Mouse (Mus musculus) erythroblast, embryonic 14.5 days (primary cell): ENCODE results near the gene Clk2. TPM values are rescaled to one million over a fixed set of nuclear protein-coding genes. Genes with fewer than 3 reads are reported as not detected.
A peak's percentile ranks its signal among the peaks of the same experiment; 100 is the strongest.

Experiments used
- H3K27me3 ChIP-seq: 2 replicates; pipeline ENCODE4 v1.6.1; 2012; ENCODE audit warnings: inconsistent platforms; ENCODE audit not compliant: control insufficient read depth
- H3K36me3 ChIP-seq: 2 replicates; pipeline ENCODE4 v1.6.1; 2012; ENCODE audit warnings: mild to moderate bottlenecking, inconsistent platforms; ENCODE audit not compliant: control insufficient read depth
- H3K4me1 ChIP-seq: 2 replicates; pipeline ENCODE4 v1.6.1; 2012; ENCODE audit warnings: inconsistent platforms; ENCODE audit not compliant: control insufficient read depth
- H3K4me3 ChIP-seq: replicated peaks from 2 replicates; pipeline ENCODE3; 2012; ENCODE audit warnings: moderate library complexity, mild to moderate bottlenecking, inconsistent platforms
- H3K9me3 ChIP-seq: 2 replicates; pipeline ENCODE4 v1.6.1; 2012; ENCODE audit warnings: low read length, inconsistent platforms, mixed read lengths; ENCODE audit not compliant: control insufficient read depth
- GATA1 ChIP-seq: IDR thresholded peaks from 2 replicates; pipeline ENCODE4 v1.6.1; 2012; ENCODE audit warnings: low read length, inconsistent platforms, mixed read lengths
- TAL1 ChIP-seq: IDR thresholded peaks from 3 replicates; pipeline ENCODE4 v1.6.1; 2012; ENCODE audit warnings: low read length, inconsistent platforms, mixed read lengths
- polyA plus RNA-seq: library from polyadenylated mRNA; stranded (reverse); fragments of >175 nt; gene quantifications from 2 replicates; pipeline ENCODE4 v1.2.3, GENCODE M21; 2012

Clk2 gene
- polyA plus RNA-seq, 1 experiment: 2.4 TPM

GRCm38 (mm10) chr3:89166945-89167344 is 2.4 kb downstream of the Clk2 start:
- H3K4me3 ChIP-seq: no peak overlapping the region
- peaks cover 40% of the 10 kb centered on the region for H3K4me1 ChIP-seq
- H3K36me3 ChIP-seq: peaks cover 56% of the 10 kb centered on the region
- H3K27me3 ChIP-seq: no peaks in the 10 kb centered on the region
- no peaks in the 10 kb centered on the region for H3K9me3 ChIP-seq
- TF ChIP-seq GATA1: no peak
- no peak for TF ChIP-seq TAL1

- peaks cover 85% of the 10 kb centered on the region for H3K36me3 ChIP-seq
- TF ChIP-seq TAL1 (no peak), GATA1 (no peak)
- no peaks in the 10 kb centered on the region for H3K9me3 ChIP-seq
- peaks cover 33% of the 10 kb centered on the region for H3K4me1 ChIP-seq
- H3K27me3 ChIP-seq: no peaks in the 10 kb centered on the region
- no peak overlapping the region for H3K4me3 ChIP-seq
Observed at GRCm38 (mm10) chr3:89174844-89175243, 10.2 kb downstream of the Clk2 start.

- TF ChIP-seq GATA1 (no peak), TAL1 (no peak)
- H3K36me3 ChIP-seq: peaks cover 85% of the 10 kb centered on the region
- peaks cover 34% of the 10 kb centered on the region for H3K4me1 ChIP-seq
- no peaks in the 10 kb centered on the region for H3K27me3 ChIP-seq
- H3K9me3 ChIP-seq: no peaks in the 10 kb centered on the region
- H3K4me3 ChIP-seq: no peak overlapping the region
Observed at GRCm38 (mm10) chr3:89175544-89175943, 10.9 kb downstream of the Clk2 start.

DNA sequence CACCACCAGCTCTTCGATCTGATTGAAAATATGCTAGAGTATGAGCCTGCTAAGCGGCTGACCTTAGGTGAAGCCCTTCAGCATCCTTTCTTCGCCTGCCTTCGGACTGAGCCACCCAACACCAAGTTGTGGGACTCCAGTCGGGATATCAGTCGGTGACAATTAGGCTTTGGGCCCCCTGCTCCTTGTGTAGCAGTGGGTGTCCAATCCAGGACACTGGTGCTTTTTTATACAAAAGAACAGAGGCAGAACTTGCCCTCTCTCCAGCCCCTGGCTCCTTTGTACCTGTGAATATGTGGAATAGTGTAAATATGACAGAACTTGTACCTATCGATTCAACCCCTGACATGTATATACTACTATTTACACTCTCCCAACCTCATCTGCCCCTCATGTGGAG is 11.8 kb downstream of the Clk2 start:
- Histone ChIP-seq H3K27me3 (no peaks in the 10 kb centered on the region), H3K4me1 (peaks cover 35% of the 10 kb centered on the region), H3K4me3 (peak overlapping the region; percentile 69), H3K9me3 (no peaks in the 10 kb centered on the region), H3K36me3 (peaks cover 85% of the 10 kb centered on the region)
- TF ChIP-seq TAL1 (no peak), GATA1 (no peak)

GRCm38 (mm10) chr3:89177242-89178106 is 12.9 kb downstream of the Clk2 start, which contains the start of gene Scamp3:
Gene Scamp3 (plus strand): TSS chr3:89177473.
- peaks cover 86% of the 10 kb centered on the region for H3K36me3 ChIP-seq
- H3K4me1 ChIP-seq: peaks cover 44% of the 10 kb centered on the region
- TF ChIP-seq GATA1: no peak
- no peak for TF ChIP-seq TAL1
- peak within 1 kb of the TSS; percentile 69 for H3K4me3 ChIP-seq
- H3K9me3 ChIP-seq: no peaks in the 10 kb centered on the region
- H3K27me3 ChIP-seq: no peaks in the 10 kb centered on the region

DNA sequence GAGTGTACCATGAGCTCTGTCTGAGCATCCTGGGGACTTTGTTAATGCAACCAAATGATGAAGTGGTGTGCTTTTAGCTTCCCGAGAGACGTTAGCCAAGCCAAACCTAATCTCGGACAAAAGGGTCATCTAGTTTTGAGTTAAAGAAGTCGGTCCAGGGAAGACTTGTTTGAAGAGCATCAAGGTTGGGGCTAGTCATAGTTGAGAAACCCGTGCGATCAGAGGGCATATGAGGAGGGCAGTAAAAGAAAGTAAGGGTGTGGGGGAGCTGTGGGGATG is 13.5 kb downstream of the Clk2 start:
- TF ChIP-seq TAL1 (no peak), GATA1 (no peak)
- Histone ChIP-seq H3K4me3 (peak overlapping the region; percentile 69), H3K36me3 (peaks cover 85% of the 10 kb centered on the region), H3K4me1 (peaks cover 50% of the 10 kb centered on the region), H3K27me3 (no peaks in the 10 kb centered on the region), H3K9me3 (no peaks in the 10 kb centered on the region)

- peak overlapping the region; percentile 69 for H3K4me3 ChIP-seq
- no peaks in the 10 kb centered on the region for H3K27me3 ChIP-seq
- H3K4me1 ChIP-seq: peaks cover 60% of the 10 kb centered on the region
- H3K9me3 ChIP-seq: no peaks in the 10 kb centered on the region
- H3K36me3 ChIP-seq: peaks cover 74% of the 10 kb centered on the region
- TF ChIP-seq TAL1: no peak
- no peak for TF ChIP-seq GATA1
Observed at GRCm38 (mm10) chr3:89179056-89179455, 14.5 kb downstream of the Clk2 start.

GRCm38 (mm10) chr3:89181749-89182500 is 17.3 kb downstream of the Clk2 start:
- peaks cover 57% of the 10 kb centered on the region for H3K4me1 ChIP-seq

GRCm38 (mm10) chr3:89182531-89183057 is 18.0 kb downstream of the Clk2 start:
- H3K36me3 ChIP-seq: peaks cover 47% of the 10 kb centered on the region
- peak overlapping the region; percentile 65 for H3K4me3 ChIP-seq
- no peaks in the 10 kb centered on the region for H3K27me3 ChIP-seq
- no peaks in the 10 kb centered on the region for H3K9me3 ChIP-seq
- peaks cover 56% of the 10 kb centered on the region for H3K4me1 ChIP-seq
- TF ChIP-seq GATA1 (no peak), TAL1 (no peak)

More at GRCm38 (mm10) chr3:89181749-89182500, 17.3 kb downstream of the Clk2 start:
- Histone ChIP-seq H3K27me3 (no peaks in the 10 kb centered on the region), H3K9me3 (no peaks in the 10 kb centered on the region), H3K36me3 (peaks cover 47% of the 10 kb centered on the region), H3K4me3 (no peak overlapping the region)
- no peak for TF ChIP-seq GATA1
- no peak for TF ChIP-seq TAL1
